In the genomic region with DNA sequence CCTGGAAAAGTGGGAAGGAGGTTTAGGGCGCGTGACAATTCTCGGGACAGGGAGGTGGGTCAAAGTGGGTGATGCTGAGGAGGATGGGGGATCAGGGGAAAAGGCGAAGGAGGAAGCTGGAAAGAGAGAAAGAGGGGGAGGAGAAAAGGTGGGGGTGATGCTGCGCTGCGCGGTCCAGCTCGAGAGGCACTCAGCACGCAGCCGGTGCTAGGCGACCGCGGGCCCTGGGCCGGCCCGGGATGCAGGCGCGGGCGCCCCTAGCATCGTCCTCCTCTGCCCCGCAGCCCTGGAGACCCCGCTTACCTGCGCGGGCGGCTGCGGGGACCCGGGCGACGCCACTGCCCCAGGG, we compare ENCODE assay signal across 8 mouse cellular contexts. TPM values are rescaled to one million over a fixed set of nuclear protein-coding genes. Genes with fewer than 3 reads are reported as not detected.
DNase-seq lines count a peak whose midpoint lies in the region; ATAC-seq lines count a peak whose summit lies in the region.

No protein-coding gene starts in this region.

- H3K4me3 ChIP-seq in heart, embryonic 15.5 days, result peak overlapping the region; percentile 60
- peak overlapping the region; percentile 75 for H3K4me3 ChIP-seq in forebrain, embryonic 16.5 days (replicated peaks; ENCODE audit: low read length)

- DNase-seq in heart, adult 11 months, result no peak
- DNase-seq in Muller cell, postnatal 12 days (ENCODE audit: inconsistent ontology term), result peak; percentile 9
- DNase-seq in mesoderm, embryonic 11.5 days (ENCODE audit: low read depth, low spot score), result peak; percentile 37
- DNase-seq in c-Kit-positive CD71-positive TER-119-positive erythroid progenitor cells, embryonic 14.5 days (ENCODE audit: low spot score), result no peak
- no peak for DNase-seq in urinary bladder, adult 2 months (ENCODE audit: low spot score)
- DNase-seq in kidney, adult 8-10 months, result no peak

- 0 out of 2 replicates have a peak, but pooled peaks have one; percentile 12 for ATAC-seq in heart, embryonic 15.5 days (replicated peaks; ENCODE audit: insufficient number of reproducible peaks, insufficient read depth, low FRiP score, low read depth)
- ATAC-seq in forebrain, embryonic 16.5 days, result peak; percentile 73

- peak overlapping the region; percentile 54 for H3K9ac ChIP-seq in heart, embryonic 15.5 days
- peak overlapping the region; percentile 87 for H3K9ac ChIP-seq in forebrain, embryonic 16.5 days (replicated peaks; ENCODE audit: low read depth, low read length)

- H3K27me3 ChIP-seq in heart, embryonic 15.5 days, result peaks cover 78% of the 10 kb centered on the region
- H3K27me3 ChIP-seq in forebrain, embryonic 16.5 days (replicated peaks; ENCODE audit: control insufficient read depth, insufficient read depth, low read length), result no peaks in the 10 kb centered on the region

- H3K4me1 ChIP-seq in heart, embryonic 15.5 days (replicated peaks), result peaks cover 8% of the 10 kb centered on the region
- H3K4me1 ChIP-seq in forebrain, embryonic 16.5 days (replicated peaks; ENCODE audit: control insufficient read depth, insufficient read depth, low read length), result peaks cover 43% of the 10 kb centered on the region

- H3K9me3 ChIP-seq in heart, embryonic 15.5 days (replicated peaks), result no peaks in the 10 kb centered on the region
- no peaks in the 10 kb centered on the region for H3K9me3 ChIP-seq in forebrain, embryonic 16.5 days (ENCODE audit: control insufficient read depth, low read length)

- no peaks in the 10 kb centered on the region for H3K36me3 ChIP-seq in heart, embryonic 15.5 days
- H3K36me3 ChIP-seq in forebrain, embryonic 16.5 days (ENCODE audit: control insufficient read depth, insufficient read depth), result peaks cover 11% of the 10 kb centered on the region

- H3K27ac ChIP-seq in heart, embryonic 15.5 days, result no peak overlapping the region
- H3K27ac ChIP-seq in forebrain, embryonic 16.5 days (ENCODE audit: low read length), result peak overlapping the region; percentile 84

- H3K4me2 ChIP-seq in heart, embryonic 15.5 days, result peak overlapping the region; percentile 90
- H3K4me2 ChIP-seq in forebrain, embryonic 16.5 days (ENCODE audit: low read length), result peak overlapping the region; percentile 95

- WGBS in heart, embryonic 15.5 days, result 1% methylated on average over 28 of the region's 28 CpGs
- WGBS in forebrain, embryonic 16.5 days, result under 1% methylated on average over 21 of the region's 28 CpGs

RNA-seq across cellular contexts. Expression of gene Asphd2, which starts 0.3 kb away (rescaled TPM):
- polyA plus RNA-seq in heart, embryonic 15.5 days (2015; fragmentation: Nextera tagmentation; extraction: Ambion mirVana), result 2.1 and 2.9 TPM in 2 replicates
- polyA plus RNA-seq in forebrain, embryonic 16.5 days (2015; fragmentation: Nextera tagmentation; extraction: Ambion mirVana), result 41.1 and 43.8 TPM in 2 replicates
- 1.3 and 1.4 TPM in 2 replicates for polyA plus RNA-seq in urinary bladder, adult 2 months (2012; rRNA removed)

RNA-seq across cellular contexts. Expression of gene Gm6583, which starts 38.6 kb away (rescaled TPM):
- polyA plus RNA-seq in heart, embryonic 15.5 days (2015; fragmentation: Nextera tagmentation; extraction: Ambion mirVana), result 0.05 TPM in 1 of 2 replicates, not detected in the other
- 0.09 and 0.17 TPM in 2 replicates for polyA plus RNA-seq in forebrain, embryonic 16.5 days (2015; fragmentation: Nextera tagmentation; extraction: Ambion mirVana)
- not detected in 2 replicates for polyA plus RNA-seq in urinary bladder, adult 2 months (2012; rRNA removed)

RNA-seq across cellular contexts. Expression of gene Hps4, which starts 51.5 kb away (rescaled TPM):
- 15.6 and 23.3 TPM in 2 replicates for polyA plus RNA-seq in heart, embryonic 15.5 days (2015; fragmentation: Nextera tagmentation; extraction: Ambion mirVana)
- 30.1 and 37.6 TPM in 2 replicates for polyA plus RNA-seq in forebrain, embryonic 16.5 days (2015; fragmentation: Nextera tagmentation; extraction: Ambion mirVana)
- polyA plus RNA-seq in urinary bladder, adult 2 months (2012; rRNA removed), result 23.6 and 24.3 TPM in 2 replicates

RNA-seq across cellular contexts. Expression of gene Srrd, which starts 51.5 kb away (rescaled TPM):
- polyA plus RNA-seq in heart, embryonic 15.5 days (2015; fragmentation: Nextera tagmentation; extraction: Ambion mirVana), result 20.7 and 28.8 TPM in 2 replicates
- polyA plus RNA-seq in forebrain, embryonic 16.5 days (2015; fragmentation: Nextera tagmentation; extraction: Ambion mirVana), result 52.6 and 62.5 TPM in 2 replicates
- polyA plus RNA-seq in urinary bladder, adult 2 months (2012; rRNA removed), result 26.3 and 28.7 TPM in 2 replicates

RNA-seq across cellular contexts. Expression of gene Gm6588, which starts 54.8 kb away (rescaled TPM):
- not detected in 2 replicates for polyA plus RNA-seq in heart, embryonic 15.5 days (2015; fragmentation: Nextera tagmentation; extraction: Ambion mirVana)
- polyA plus RNA-seq in forebrain, embryonic 16.5 days (2015; fragmentation: Nextera tagmentation; extraction: Ambion mirVana), result 0.43 and 1.3 TPM in 2 replicates
- not detected in 2 replicates for polyA plus RNA-seq in urinary bladder, adult 2 months (2012; rRNA removed)

Comparison
In these comparisons a context has a peak if more than half of its experiments do, and no peak if none do; other contexts are left out.
1. DNase-seq: peak in Muller cell, postnatal 12 days (single experiment) and mesoderm, embryonic 11.5 days (single experiment); none in heart, adult 11 months (single experiment), c-Kit-positive CD71-positive TER-119-positive erythroid progenitor cells, embryonic 14.5 days (single experiment), urinary bladder, adult 2 months (single experiment) and kidney, adult 8-10 months (0 of 2).
2. RNA of gene Asphd2, which starts 0.3 kb away (polyA plus RNA-seq): 41.1 to 43.8 TPM in forebrain, embryonic 16.5 days; 2.1 to 2.9 TPM in heart, embryonic 15.5 days and 1.3 to 1.4 TPM in urinary bladder, adult 2 months; every median in the first group is over 10 times any median in the second.